Mouse (Mus musculus): ENCODE data around the gene Thop1. TPM values are rescaled to one million over a fixed set of nuclear protein-coding genes. Genes with fewer than 3 reads are reported as not detected.

The Thop1 gene
- total and polyA plus RNA-seq, 3 experiments, result 75.7 to 126 (median 113) TPM

DNA sequence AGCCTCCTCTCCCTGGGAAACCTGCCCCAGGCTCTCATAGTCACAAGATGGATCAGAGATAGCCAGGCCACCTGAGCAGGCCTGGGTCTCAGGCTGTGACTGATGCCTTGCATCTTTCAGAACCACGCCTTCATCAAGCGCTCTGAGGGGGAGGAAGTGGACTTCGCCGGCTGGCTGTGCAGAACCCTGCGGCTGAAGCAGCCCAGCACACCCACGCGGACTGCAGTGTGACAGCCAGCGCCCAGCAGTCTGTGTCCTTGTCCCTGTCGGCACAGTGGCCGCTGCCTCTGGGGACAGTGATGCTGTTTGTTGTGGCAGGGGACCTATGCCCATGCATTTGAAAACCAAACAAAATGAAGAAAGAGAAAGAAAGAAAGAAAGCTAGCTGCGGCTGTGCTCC is 53.7 kb downstream of the Thop1 start:
- H3K9me3 ChIP-seq (replicated peaks; ENCODE audit: insufficient read depth, low read length), result no peaks in the 10 kb centered on the region
- no peak overlapping the region for H3K27ac ChIP-seq (ENCODE audit: control insufficient read depth, low read depth, low read length)
- no peaks in the 10 kb centered on the region for H3K27me3 ChIP-seq (ENCODE audit: control insufficient read depth in 1 of 2, insufficient read depth in 2 of 2, low read length in 2 of 2)
- H3K4me3 ChIP-seq (ENCODE audit: control insufficient read depth in 1 of 2, insufficient read depth in 1 of 2, low read depth in 2 of 2, low read length in 2 of 2), result no peak overlapping the region
- no peaks in the 10 kb centered on the region for H3K79me2 ChIP-seq (ENCODE audit: control insufficient read depth, insufficient read depth, low read length, poor library complexity)
- no peak overlapping the region for H3K9ac ChIP-seq (ENCODE audit: control insufficient read depth, low read depth, low read length, poor library complexity, severe bottlenecking)
- no peaks in the 10 kb centered on the region for H3K4me1 ChIP-seq (ENCODE audit: control insufficient read depth in 1 of 2, insufficient read depth in 2 of 2, low read length in 2 of 2)
- no peaks in the 10 kb centered on the region; a peak in 1 of 4 replicates for H3K36me3 ChIP-seq (ENCODE audit: control insufficient read depth in 1 of 2, insufficient read depth in 2 of 2, low read length in 2 of 2)
- TF ChIP-seq ZMIZ1 (IDR thresholded peaks at IDR 0.05; ENCODE audit: low read depth, low read length) (no peak), MAX (IDR thresholded peaks at IDR 0.05; ENCODE audit: low read length) (no peak), HCFC1 (IDR thresholded peaks at IDR 0.05; ENCODE audit: low read depth, low read length) (no peak), USF1 (IDR thresholded peaks at IDR 0.05; ENCODE audit: low read depth, low read length) (no peak), E2F4 (IDR thresholded peaks at IDR 0.05; ENCODE audit: borderline replicate concordance, low read depth, low read length) (no peak), UBTF (IDR thresholded peaks at IDR 0.05; ENCODE audit: borderline replicate concordance, insufficient read depth, low read depth, low read length) (no peak), ELF1 (IDR thresholded peaks at IDR 0.05; ENCODE audit: low read depth, low read length) (no peak), RAD21 (IDR thresholded peaks at IDR 0.05; ENCODE audit: low read depth, low read length) (no peak), ZNF384 (IDR thresholded peaks at IDR 0.05; ENCODE audit: low read depth, low read length) (no peak), MYB (IDR thresholded peaks at IDR 0.05; ENCODE audit: low read depth, low read length) (no peak), TCF12 (IDR thresholded peaks at IDR 0.05; ENCODE audit: low read depth, low read length) (no peak), KAT2A (conservative IDR thresholded peaks at IDR 0.05; ENCODE audit: low read depth, low read length) (no peak), POLR2AphosphoS2 (IDR thresholded peaks at IDR 0.05; ENCODE audit: low read length) (no peak), ETS1 (IDR thresholded peaks at IDR 0.05; ENCODE audit: low read depth, low read length) (no peak), SIN3A (IDR thresholded peaks at IDR 0.05; ENCODE audit: low read length) (no peak), TAL1 (IDR thresholded peaks at IDR 0.05; ENCODE audit: low read length) (no peak), NRF1 (IDR thresholded peaks at IDR 0.05; ENCODE audit: insufficient read depth, low read depth, low read length, poor library complexity, severe bottlenecking) (no peak), TBP (IDR thresholded peaks at IDR 0.05; ENCODE audit: low read depth, low read length) (no peak), MYC (IDR thresholded peaks at IDR 0.05; ENCODE audit: low read depth, low read length) (no peak), CHD1 (IDR thresholded peaks at IDR 0.05; ENCODE audit: low read depth, low read length) (no peak)
- no peak for DNase-seq (ENCODE audit: low read depth, low spot score)

Other genes with a start within 250 kb of the Thop1 start
- gene Oaz1, start 243.4 kb upstream of the Thop1 start, total RNA-seq (2012; rRNA removed), result 983 and 1,061 TPM in 2 replicates
- 1,000 to 10,000 TPM in 1 of 2 experiments, not detected in 1; 1,528 TPM for gene Oaz1, start 243.4 kb upstream of the Thop1 start, polyA plus RNA-seq (2012; ENCODE audit: insufficient read depth in 1 of 2, insufficient read length in 2 of 2, low read depth in 1 of 2, low replicate concordance in 2 of 2, missing spikeins in 1 of 2)
- not detected in 2 replicates for gene Lingo3, start 226.0 kb upstream of the Thop1 start, total RNA-seq (2012; rRNA removed)
- not detected for gene Lingo3, start 226.0 kb upstream of the Thop1 start, polyA plus RNA-seq (2012; ENCODE audit: insufficient read depth in 1 of 2, insufficient read length in 2 of 2, low read depth in 1 of 2, low replicate concordance in 2 of 2, missing spikeins in 1 of 2)
- gene Lsm7, start 214.8 kb upstream of the Thop1 start, total RNA-seq (2012; rRNA removed), result 616 and 637 TPM in 2 replicates
- gene Lsm7, start 214.8 kb upstream of the Thop1 start, polyA plus RNA-seq (2012; ENCODE audit: insufficient read depth in 1 of 2, insufficient read length in 2 of 2, low read depth in 1 of 2, low replicate concordance in 2 of 2, missing spikeins in 1 of 2), result 100 to 1,000 TPM in 1 of 2 experiments, not detected in 1; 246 TPM
- 38.6 and 52.0 TPM in 2 replicates for gene Sppl2b, start 214.8 kb upstream of the Thop1 start, total RNA-seq (2012; rRNA removed)
- 10 to 100 TPM in 1 of 2 experiments, not detected in 1; 65.9 TPM for gene Sppl2b, start 214.8 kb upstream of the Thop1 start, polyA plus RNA-seq (2012; ENCODE audit: insufficient read depth in 1 of 2, insufficient read length in 2 of 2, low read depth in 1 of 2, low replicate concordance in 2 of 2, missing spikeins in 1 of 2)
- 0.07 and 0.15 TPM in 2 replicates for gene Tmprss9, start 198.2 kb upstream of the Thop1 start, total RNA-seq (2012; rRNA removed)
- gene Tmprss9, start 198.2 kb upstream of the Thop1 start, polyA plus RNA-seq (2012; ENCODE audit: insufficient read depth in 1 of 2, insufficient read length in 2 of 2, low read depth in 1 of 2, low replicate concordance in 2 of 2, missing spikeins in 1 of 2), result under 1 TPM in 1 of 2 experiments, not detected in 1; 0.25 TPM
- 349 and 366 TPM in 2 replicates for gene Timm13, start 169.1 kb upstream of the Thop1 start, total RNA-seq (2012; rRNA removed)
- gene Timm13, start 169.1 kb upstream of the Thop1 start, polyA plus RNA-seq (2012; ENCODE audit: insufficient read depth in 1 of 2, insufficient read length in 2 of 2, low read depth in 1 of 2, low replicate concordance in 2 of 2, missing spikeins in 1 of 2), result 100 to 1,000 TPM; 329 to 645 TPM
- 28.4 and 32.8 TPM in 2 replicates for gene Lmnb2, start 151.8 kb upstream of the Thop1 start, total RNA-seq (2012; rRNA removed)
- gene Lmnb2, start 151.8 kb upstream of the Thop1 start, polyA plus RNA-seq (2012; ENCODE audit: insufficient read depth in 1 of 2, insufficient read length in 2 of 2, low read depth in 1 of 2, low replicate concordance in 2 of 2, missing spikeins in 1 of 2), result 10 to 100 TPM in 1 of 2 experiments, not detected in 1; 29.9 TPM
- 13.3 and 13.4 TPM in 2 replicates for gene Gadd45b, start 140.0 kb upstream of the Thop1 start, total RNA-seq (2012; rRNA removed)
- 10 to 100 TPM in 1 of 2 experiments, not detected in 1; 10.1 TPM for gene Gadd45b, start 140.0 kb upstream of the Thop1 start, polyA plus RNA-seq (2012; ENCODE audit: insufficient read depth in 1 of 2, insufficient read length in 2 of 2, low read depth in 1 of 2, low replicate concordance in 2 of 2, missing spikeins in 1 of 2)
- 0.92 and 1.3 TPM in 2 replicates for gene Gng7, start 55.1 kb upstream of the Thop1 start, total RNA-seq (2012; rRNA removed)
- 1 to 10 TPM in 1 of 2 experiments, not detected in 1; 6.2 TPM for gene Gng7, start 55.1 kb upstream of the Thop1 start, polyA plus RNA-seq (2012; ENCODE audit: insufficient read depth in 1 of 2, insufficient read length in 2 of 2, low read depth in 1 of 2, low replicate concordance in 2 of 2, missing spikeins in 1 of 2)
- gene Diras1, start 44.4 kb upstream of the Thop1 start, total RNA-seq (2012; rRNA removed), result not detected in 2 replicates
- gene Diras1, start 44.4 kb upstream of the Thop1 start, polyA plus RNA-seq (2012; ENCODE audit: insufficient read depth in 1 of 2, insufficient read length in 2 of 2, low read depth in 1 of 2, low replicate concordance in 2 of 2, missing spikeins in 1 of 2), result under 1 TPM in 1 of 2 experiments, not detected in 1; 0.04 TPM
- 14.8 and 19.5 TPM in 2 replicates for gene Slc39a3, start 32.6 kb upstream of the Thop1 start, total RNA-seq (2012; rRNA removed)
- 10 to 100 TPM in 1 of 2 experiments, not detected in 1; 15.6 TPM for gene Slc39a3, start 32.6 kb upstream of the Thop1 start, polyA plus RNA-seq (2012; ENCODE audit: insufficient read depth in 1 of 2, insufficient read length in 2 of 2, low read depth in 1 of 2, low replicate concordance in 2 of 2, missing spikeins in 1 of 2)
- 100 and 101 TPM in 2 replicates for gene Sgta, start 9.9 kb upstream of the Thop1 start, total RNA-seq (2012; rRNA removed)
- gene Sgta, start 9.9 kb upstream of the Thop1 start, polyA plus RNA-seq (2012; ENCODE audit: insufficient read depth in 1 of 2, insufficient read length in 2 of 2, low read depth in 1 of 2, low replicate concordance in 2 of 2, missing spikeins in 1 of 2), result 1,000 to 10,000 TPM in 1 of 2 experiments, 100 to 1,000 TPM in 1; 152 to 1,019 TPM
- not detected in 2 replicates for gene Creb3l3, start 28.8 kb downstream of the Thop1 start, total RNA-seq (2012; rRNA removed)
- under 1 TPM in 1 of 2 experiments, not detected in 1; 0.35 TPM for gene Creb3l3, start 28.8 kb downstream of the Thop1 start, polyA plus RNA-seq (2012; ENCODE audit: insufficient read depth in 1 of 2, insufficient read length in 2 of 2, low read depth in 1 of 2, low replicate concordance in 2 of 2, missing spikeins in 1 of 2)
- gene Map2k2, start 35.9 kb downstream of the Thop1 start, total RNA-seq (2012; rRNA removed), result 147 and 152 TPM in 2 replicates
- gene Map2k2, start 35.9 kb downstream of the Thop1 start, polyA plus RNA-seq (2012; ENCODE audit: insufficient read depth in 1 of 2, insufficient read length in 2 of 2, low read depth in 1 of 2, low replicate concordance in 2 of 2, missing spikeins in 1 of 2), result 100 to 1,000 TPM in 1 of 2 experiments, not detected in 1; 212 TPM
- gene Zbtb7a, start 65.2 kb downstream of the Thop1 start, total RNA-seq (2012; rRNA removed), result 23.8 and 25.3 TPM in 2 replicates
- gene Zbtb7a, start 65.2 kb downstream of the Thop1 start, polyA plus RNA-seq (2012; ENCODE audit: insufficient read depth in 1 of 2, insufficient read length in 2 of 2, low read depth in 1 of 2, low replicate concordance in 2 of 2, missing spikeins in 1 of 2), result 10 to 100 TPM; 40.6 to 45.4 TPM
- 19.5 and 21.0 TPM in 2 replicates for gene Pias4, start 97.9 kb downstream of the Thop1 start, total RNA-seq (2012; rRNA removed)
- gene Pias4, start 97.9 kb downstream of the Thop1 start, polyA plus RNA-seq (2012; ENCODE audit: insufficient read depth in 1 of 2, insufficient read length in 2 of 2, low read depth in 1 of 2, low replicate concordance in 2 of 2, missing spikeins in 1 of 2), result 10 to 100 TPM in 1 of 2 experiments, not detected in 1; 40.4 TPM
- gene Eef2, start 106.6 kb downstream of the Thop1 start, total RNA-seq (2012; rRNA removed), result 2,850 and 2,863 TPM in 2 replicates
- gene Eef2, start 106.6 kb downstream of the Thop1 start, polyA plus RNA-seq (2012; ENCODE audit: insufficient read depth in 1 of 2, insufficient read length in 2 of 2, low read depth in 1 of 2, low replicate concordance in 2 of 2, missing spikeins in 1 of 2), result 1,000 to 10,000 TPM; 3,442 to 4,586 TPM
- 42.3 and 49.2 TPM in 2 replicates for gene Dapk3, start 113.0 kb downstream of the Thop1 start, total RNA-seq (2012; rRNA removed)
- gene Dapk3, start 113.0 kb downstream of the Thop1 start, polyA plus RNA-seq (2012; ENCODE audit: insufficient read depth in 1 of 2, insufficient read length in 2 of 2, low read depth in 1 of 2, low replicate concordance in 2 of 2, missing spikeins in 1 of 2), result 10 to 100 TPM in 1 of 2 experiments, not detected in 1; 79.1 TPM
- gene 4930442H23Rik, start 113.8 kb downstream of the Thop1 start, total RNA-seq (2012; rRNA removed), result 0.13 and 0.31 TPM in 2 replicates
- under 1 TPM in 1 of 2 experiments, not detected in 1; 0.42 TPM for gene 4930442H23Rik, start 113.8 kb downstream of the Thop1 start, polyA plus RNA-seq (2012; ENCODE audit: insufficient read depth in 1 of 2, insufficient read length in 2 of 2, low read depth in 1 of 2, low replicate concordance in 2 of 2, missing spikeins in 1 of 2)
- not detected in 2 replicates for gene Nmrk2, start 132.0 kb downstream of the Thop1 start, total RNA-seq (2012; rRNA removed)
- not detected for gene Nmrk2, start 132.0 kb downstream of the Thop1 start, polyA plus RNA-seq (2012; ENCODE audit: insufficient read depth in 1 of 2, insufficient read length in 2 of 2, low read depth in 1 of 2, low replicate concordance in 2 of 2, missing spikeins in 1 of 2)
- 0.19 and 0.20 TPM in 2 replicates for gene Atcay, start 160.8 kb downstream of the Thop1 start, total RNA-seq (2012; rRNA removed)
- gene Atcay, start 160.8 kb downstream of the Thop1 start, polyA plus RNA-seq (2012; ENCODE audit: insufficient read depth in 1 of 2, insufficient read length in 2 of 2, low read depth in 1 of 2, low replicate concordance in 2 of 2, missing spikeins in 1 of 2), result under 1 TPM in 1 of 2 experiments, not detected in 1; 0.33 TPM
- 0.39 and 0.81 TPM in 2 replicates for gene Zfr2, start 163.1 kb downstream of the Thop1 start, total RNA-seq (2012; rRNA removed)
- gene Zfr2, start 163.1 kb downstream of the Thop1 start, polyA plus RNA-seq (2012; ENCODE audit: insufficient read depth in 1 of 2, insufficient read length in 2 of 2, low read depth in 1 of 2, low replicate concordance in 2 of 2, missing spikeins in 1 of 2), result 1 to 10 TPM in 1 of 2 experiments, not detected in 1; 1.4 TPM
- gene Matk, start 182.9 kb downstream of the Thop1 start, total RNA-seq (2012; rRNA removed), result 0.10 and 0.23 TPM in 2 replicates
- 1 to 10 TPM in 1 of 2 experiments, not detected in 1; 1.0 TPM for gene Matk, start 182.9 kb downstream of the Thop1 start, polyA plus RNA-seq (2012; ENCODE audit: insufficient read depth in 1 of 2, insufficient read length in 2 of 2, low read depth in 1 of 2, low replicate concordance in 2 of 2, missing spikeins in 1 of 2)
- gene Mrpl54, start 196.9 kb downstream of the Thop1 start, total RNA-seq (2012; rRNA removed), result 137 and 150 TPM in 2 replicates
- 100 to 1,000 TPM; 157 to 421 TPM for gene Mrpl54, start 196.9 kb downstream of the Thop1 start, polyA plus RNA-seq (2012; ENCODE audit: insufficient read depth in 1 of 2, insufficient read length in 2 of 2, low read depth in 1 of 2, low replicate concordance in 2 of 2, missing spikeins in 1 of 2)
- 68.9 and 81.3 TPM in 2 replicates for gene Apba3, start 196.9 kb downstream of the Thop1 start, total RNA-seq (2012; rRNA removed)
- 10 to 100 TPM in 1 of 2 experiments, not detected in 1; 73.2 TPM for gene Apba3, start 196.9 kb downstream of the Thop1 start, polyA plus RNA-seq (2012; ENCODE audit: insufficient read depth in 1 of 2, insufficient read length in 2 of 2, low read depth in 1 of 2, low replicate concordance in 2 of 2, missing spikeins in 1 of 2)
- 2.5 and 2.9 TPM in 2 replicates for gene Tjp3, start 221.5 kb downstream of the Thop1 start, total RNA-seq (2012; rRNA removed)
- gene Tjp3, start 221.5 kb downstream of the Thop1 start, polyA plus RNA-seq (2012; ENCODE audit: insufficient read depth in 1 of 2, insufficient read length in 2 of 2, low read depth in 1 of 2, low replicate concordance in 2 of 2, missing spikeins in 1 of 2), result 1 to 10 TPM in 1 of 2 experiments, not detected in 1; 4.9 TPM
- gene Pip5k1c, start 222.9 kb downstream of the Thop1 start, total RNA-seq (2012; rRNA removed), result 14.1 and 14.4 TPM in 2 replicates
- gene Pip5k1c, start 222.9 kb downstream of the Thop1 start, polyA plus RNA-seq (2012; ENCODE audit: insufficient read depth in 1 of 2, insufficient read length in 2 of 2, low read depth in 1 of 2, low replicate concordance in 2 of 2, missing spikeins in 1 of 2), result 10 to 100 TPM in 1 of 2 experiments, not detected in 1; 40.5 TPM